Mouse (Mus musculus): ENCODE data around the gene Hsf2bp. TPM values are rescaled to one million over a fixed set of nuclear protein-coding genes. Genes with fewer than 3 reads are reported as not detected.
A peak's percentile ranks its signal among the peaks of the same experiment; 100 is the strongest.

Gene Hsf2bp
- polyA plus RNA-seq, 1 experiment = 34.3 TPM

GRCm38 (mm10) chr17:31986915-31987314 is 49.2 kb downstream of the Hsf2bp start:
- Histone ChIP-seq H3K4me3 (ENCODE audit: control insufficient read depth, low read depth, low read length) (no peak overlapping the region), H3K27me3 (ENCODE audit: control insufficient read depth, insufficient read depth, low read length) (no peaks in the 10 kb centered on the region), H3K27ac (ENCODE audit: control insufficient read depth, insufficient read depth, low read depth, low read length) (no peak overlapping the region), H3K36me3 (ENCODE audit: control insufficient read depth, insufficient read depth, low read length) (no peaks in the 10 kb centered on the region; the same call in 1 of the 2 replicates), H3K4me1 (ENCODE audit: control insufficient read depth, insufficient read depth, low read length) (no peaks in the 10 kb centered on the region; the same call in 1 of the 2 replicates)
- TF ChIP-seq CTCF (IDR thresholded peaks at IDR 0.05; ENCODE audit: control insufficient read depth, insufficient read depth, insufficient replicate concordance, low read depth, low read length) = no peak
- no peak for TF ChIP-seq POLR2A (IDR thresholded peaks at IDR 0.05; ENCODE audit: control insufficient read depth, low read depth, low read length)

GRCm38 (mm10) chr17:31983491-31983890 is 52.7 kb downstream of the Hsf2bp start:
- no peaks in the 10 kb centered on the region; the same call in 1 of the 2 replicates for H3K36me3 ChIP-seq (ENCODE audit: control insufficient read depth, insufficient read depth, low read length)
- H3K4me3 ChIP-seq (ENCODE audit: control insufficient read depth, low read depth, low read length) = no peak overlapping the region; the same call in 1 of the 2 replicates
- TF ChIP-seq CTCF (IDR thresholded peaks at IDR 0.05; ENCODE audit: control insufficient read depth, insufficient read depth, insufficient replicate concordance, low read depth, low read length) (no peak), POLR2A (IDR thresholded peaks at IDR 0.05; ENCODE audit: control insufficient read depth, low read depth, low read length) (no peak)
- no peaks in the 10 kb centered on the region; the same call in none of the 2 replicates for H3K4me1 ChIP-seq (ENCODE audit: control insufficient read depth, insufficient read depth, low read length)
- no peaks in the 10 kb centered on the region for H3K27me3 ChIP-seq (ENCODE audit: control insufficient read depth, insufficient read depth, low read length)
- peak overlapping the region; percentile 89; the same call in 1 of the 2 replicates for H3K27ac ChIP-seq (ENCODE audit: control insufficient read depth, insufficient read depth, low read depth, low read length)

GRCm38 (mm10) chr17:31982326-31983190 is 53.6 kb downstream of the Hsf2bp start:
- peak overlapping the region; percentile 89 for H3K27ac ChIP-seq (ENCODE audit: control insufficient read depth, insufficient read depth, low read depth, low read length)
- TF ChIP-seq POLR2A (IDR thresholded peaks at IDR 0.05; ENCODE audit: control insufficient read depth, low read depth, low read length) (no peak), CTCF (IDR thresholded peaks at IDR 0.05; ENCODE audit: control insufficient read depth, insufficient read depth, insufficient replicate concordance, low read depth, low read length) (no peak)
- H3K4me1 ChIP-seq (ENCODE audit: control insufficient read depth, insufficient read depth, low read length) = no peaks in the 10 kb centered on the region; the same call in none of the 2 replicates
- no peaks in the 10 kb centered on the region; the same call in 1 of the 2 replicates for H3K36me3 ChIP-seq (ENCODE audit: control insufficient read depth, insufficient read depth, low read length)
- H3K4me3 ChIP-seq (ENCODE audit: control insufficient read depth, low read depth, low read length) = peak overlapping the region; percentile 79
- no peaks in the 10 kb centered on the region for H3K27me3 ChIP-seq (ENCODE audit: control insufficient read depth, insufficient read depth, low read length)

- no peaks in the 10 kb centered on the region; the same call in none of the 2 replicates for H3K4me1 ChIP-seq (ENCODE audit: control insufficient read depth, insufficient read depth, low read length)
These were observed 56.3 kb downstream of the Hsf2bp start for GRCm38 (mm10) chr17:31979888-31980287.

GRCm38 (mm10) chr17:31977131-31977530 is 59.0 kb downstream of the Hsf2bp start:
- no peak for TF ChIP-seq CTCF (IDR thresholded peaks at IDR 0.05; ENCODE audit: control insufficient read depth, insufficient read depth, insufficient replicate concordance, low read depth, low read length)
- Histone ChIP-seq H3K4me3 (ENCODE audit: control insufficient read depth, low read depth, low read length) (no peak overlapping the region), H3K36me3 (ENCODE audit: control insufficient read depth, insufficient read depth, low read length) (no peaks in the 10 kb centered on the region), H3K27me3 (ENCODE audit: control insufficient read depth, insufficient read depth, low read length) (no peaks in the 10 kb centered on the region), H3K27ac (ENCODE audit: control insufficient read depth, insufficient read depth, low read depth, low read length) (no peak overlapping the region), H3K4me1 (ENCODE audit: control insufficient read depth, insufficient read depth, low read length) (no peaks in the 10 kb centered on the region; the same call in 1 of the 2 replicates)

More at GRCm38 (mm10) chr17:31979888-31980287, 56.3 kb downstream of the Hsf2bp start:
- H3K4me3 ChIP-seq (ENCODE audit: control insufficient read depth, low read depth, low read length) = no peak overlapping the region
- TF ChIP-seq CTCF (IDR thresholded peaks at IDR 0.05; ENCODE audit: control insufficient read depth, insufficient read depth, insufficient replicate concordance, low read depth, low read length) (no peak), POLR2A (IDR thresholded peaks at IDR 0.05; ENCODE audit: control insufficient read depth, low read depth, low read length) (no peak)
- no peaks in the 10 kb centered on the region for H3K27me3 ChIP-seq (ENCODE audit: control insufficient read depth, insufficient read depth, low read length)
- H3K36me3 ChIP-seq (ENCODE audit: control insufficient read depth, insufficient read depth, low read length) = no peaks in the 10 kb centered on the region; the same call in 1 of the 2 replicates
- H3K27ac ChIP-seq (ENCODE audit: control insufficient read depth, insufficient read depth, low read depth, low read length) = peak overlapping the region; percentile 23; the same call in 1 of the 2 replicates

- Histone ChIP-seq H3K27me3 (ENCODE audit: control insufficient read depth, insufficient read depth, low read length) (no peaks in the 10 kb centered on the region), H3K36me3 (ENCODE audit: control insufficient read depth, insufficient read depth, low read length) (no peaks in the 10 kb centered on the region), H3K4me3 (ENCODE audit: control insufficient read depth, low read depth, low read length) (no peak overlapping the region), H3K4me1 (ENCODE audit: control insufficient read depth, insufficient read depth, low read length) (no peaks in the 10 kb centered on the region; the same call in 1 of the 2 replicates), H3K27ac (ENCODE audit: control insufficient read depth, insufficient read depth, low read depth, low read length) (no peak overlapping the region)
- no peak for TF ChIP-seq POLR2A (IDR thresholded peaks at IDR 0.05; ENCODE audit: control insufficient read depth, low read depth, low read length)
- TF ChIP-seq CTCF (IDR thresholded peaks at IDR 0.05; ENCODE audit: control insufficient read depth, insufficient read depth, insufficient replicate concordance, low read depth, low read length) = no peak
These were observed 59.6 kb downstream of the Hsf2bp start for GRCm38 (mm10) chr17:31976501-31976900.

GRCm38 (mm10) chr17:31974694-31975093 is 61.5 kb downstream of the Hsf2bp start:
- Histone ChIP-seq H3K36me3 (ENCODE audit: control insufficient read depth, insufficient read depth, low read length) (no peaks in the 10 kb centered on the region), H3K27me3 (ENCODE audit: control insufficient read depth, insufficient read depth, low read length) (no peaks in the 10 kb centered on the region), H3K27ac (ENCODE audit: control insufficient read depth, insufficient read depth, low read depth, low read length) (no peak overlapping the region), H3K4me3 (ENCODE audit: control insufficient read depth, low read depth, low read length) (no peak overlapping the region), H3K4me1 (ENCODE audit: control insufficient read depth, insufficient read depth, low read length) (no peaks in the 10 kb centered on the region)
- TF ChIP-seq CTCF (IDR thresholded peaks at IDR 0.05; ENCODE audit: control insufficient read depth, insufficient read depth, insufficient replicate concordance, low read depth, low read length) = no peak
- TF ChIP-seq POLR2A (IDR thresholded peaks at IDR 0.05; ENCODE audit: control insufficient read depth, low read depth, low read length) = no peak

All from testis, adult 2 months (tissue).